Mouse (Mus musculus): Measurements from ENCODE around the gene Tmem86b. TPM values are rescaled to one million over a fixed set of nuclear protein-coding genes. Genes with fewer than 3 reads are reported as not detected.
"Not testable (repeated sequence)": the region's sequence is repeated elsewhere in the genome, so short reads cannot be mapped to it uniquely, and the experiment has no call there.

Tmem86b gene
- total and polyA plus RNA-seq, 3 experiments, result 4.3 to 10.6 (median 5.9) TPM

DNA sequence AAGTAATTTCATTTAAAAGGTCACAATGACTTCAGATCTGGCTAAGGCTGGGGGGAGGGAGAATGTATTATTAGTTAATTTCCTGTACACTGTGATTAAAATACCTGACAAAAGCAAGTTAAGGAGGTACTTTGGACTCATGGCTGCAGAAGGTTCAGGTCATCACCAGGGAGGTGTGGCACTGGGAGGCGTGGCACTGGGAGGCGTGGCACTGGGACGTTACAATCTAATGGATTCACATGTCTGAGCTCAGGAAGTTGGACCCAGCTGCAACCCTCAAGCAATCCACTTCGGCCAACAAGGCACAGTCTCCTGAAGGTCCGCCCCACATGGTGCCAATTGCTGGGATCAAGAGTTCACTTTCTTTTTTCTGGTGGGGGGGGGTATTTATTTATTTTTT lies 23.2 kb downstream of the Tmem86b start:
- peaks cover 22% of the 10 kb centered on the region for H3K27me3 ChIP-seq (replicated peaks)
- TF ChIP-seq GABPA (IDR thresholded peaks at IDR 0.05; ENCODE audit: insufficient replicate concordance, low read depth, low read length), result no peak

DNA sequence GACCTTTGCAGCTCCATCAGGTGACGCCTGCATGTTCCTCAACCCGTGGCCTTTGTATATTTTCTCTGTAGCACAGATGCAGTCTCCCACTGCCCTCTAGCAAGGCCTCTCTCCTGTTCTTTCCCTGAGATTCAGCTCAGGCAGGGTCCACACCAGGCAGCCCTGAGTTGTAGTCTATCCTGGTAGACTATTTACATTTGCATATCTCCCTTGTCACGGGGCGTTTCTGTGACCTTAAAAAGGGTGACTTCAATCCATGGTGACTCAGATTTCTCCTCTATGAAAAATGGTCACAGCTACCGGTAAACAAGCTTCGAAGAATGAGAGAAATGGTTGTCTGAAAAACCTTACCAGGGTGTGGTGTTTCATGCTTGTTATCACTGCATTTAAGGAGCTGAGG lies 27.3 kb downstream of the Tmem86b start, which contains the start of gene Ptprh:
TSS of gene Ptprh (minus strand) at position 169 of the 400 bp plus-strand sequence.
- DNase-seq (ENCODE audit: extremely low read depth), result no peak
- Histone ChIP-seq H3K4me3 (replicated peaks in 1 of 3; ENCODE audit: low read depth in 2 of 3, low read length in 2 of 3, poor library complexity in 1 of 3) (no peak within 1 kb of the TSS), H3K36me3 (replicated peaks in 1 of 2; ENCODE audit: control insufficient read depth in 1 of 2, insufficient read depth in 1 of 2, low read length in 1 of 2) (no peaks in the 10 kb centered on the region), H3K9ac (ENCODE audit: insufficient read depth, low read depth) (no peak within 1 kb of the TSS), H3K27ac (ENCODE audit: insufficient read depth, low read depth) (no peak within 1 kb of the TSS), H3K9me3 (replicated peaks; ENCODE audit: low read length) (peaks cover 2% of the 10 kb centered on the region), H3K4me2 (ENCODE audit: insufficient read depth, low read depth, poor library complexity, severe bottlenecking) (no peak within 1 kb of the TSS), H3K79me2 (replicated peaks; ENCODE audit: control insufficient read depth, extremely low read depth, insufficient read depth, poor library complexity, severe bottlenecking) (no peaks in the 10 kb centered on the region), H3K27me3 (replicated peaks) (peaks cover 8% of the 10 kb centered on the region), H3K4me1 (ENCODE audit: control insufficient read depth in 1 of 2, insufficient read depth in 2 of 2) (0 out of 4 replicates have a peak, but pooled peaks cover 0 to 2% of the 10 kb centered on the region in 2 experiments)
- no peak for TF ChIP-seq SMC3 (IDR thresholded peaks at IDR 0.05; ENCODE audit: low read depth, low read length)
- no peak for TF ChIP-seq MAFK (IDR thresholded peaks at IDR 0.05; ENCODE audit: insufficient replicate concordance, low read length)
- TF ChIP-seq GABPA (IDR thresholded peaks at IDR 0.05; ENCODE audit: insufficient replicate concordance, low read depth, low read length), result no peak
- no peak for TF ChIP-seq USF2 (conservative IDR thresholded peaks at IDR 0.05; ENCODE audit: low read depth, low read length)
- no peak for TF ChIP-seq MAX (IDR thresholded peaks at IDR 0.05; ENCODE audit: low read length)
- no peak for TF ChIP-seq MYC (IDR thresholded peaks at IDR 0.05; ENCODE audit: low read depth, low read length)
- dilution Hi-C loops (cut with MboI; ENCODE audit: extremely low pct_ligation_motif_present, extremely low pct_unique_long_range_greater_than_20kb, low sequenced_read_pairs), result no loop called here
- in situ Hi-C loops (cut with MboI; ENCODE audit: low pct_ligation_motif_present, low pct_unique_long_range_greater_than_20kb, low sequenced_read_pairs), result no loop called here

More for the DNA sequence above, 23.2 kb downstream of the Tmem86b start:
- H3K79me2 ChIP-seq (replicated peaks; ENCODE audit: control insufficient read depth, extremely low read depth, insufficient read depth, poor library complexity, severe bottlenecking), result no peaks in the 10 kb centered on the region
- dilution Hi-C loops (cut with MboI; ENCODE audit: extremely low pct_ligation_motif_present, extremely low pct_unique_long_range_greater_than_20kb, low sequenced_read_pairs), result no loop called here
- no peaks in the 10 kb centered on the region for H3K9me3 ChIP-seq (replicated peaks; ENCODE audit: low read length)
- in situ Hi-C loops (cut with MboI; ENCODE audit: low pct_ligation_motif_present, low pct_unique_long_range_greater_than_20kb, low sequenced_read_pairs), result no loop called here
- no peaks in the 10 kb centered on the region for H3K36me3 ChIP-seq (replicated peaks in 1 of 2; ENCODE audit: control insufficient read depth in 1 of 2, insufficient read depth in 1 of 2, low read length in 1 of 2)
- H3K4me1 ChIP-seq (ENCODE audit: control insufficient read depth in 1 of 2, insufficient read depth in 2 of 2), result 0 out of 4 replicates have a peak, but pooled peaks cover 0 to 2% of the 10 kb centered on the region in 2 experiments
- DNase-seq (ENCODE audit: extremely low read depth), result no peak
- no peak overlapping the region for H3K4me3 ChIP-seq (replicated peaks in 1 of 3; ENCODE audit: low read depth in 2 of 3, low read length in 2 of 3, poor library complexity in 1 of 3)
- no peak overlapping the region for H3K4me2 ChIP-seq (ENCODE audit: insufficient read depth, low read depth, poor library complexity, severe bottlenecking)
- H3K9ac ChIP-seq (ENCODE audit: insufficient read depth, low read depth), result no peak overlapping the region
- no peak overlapping the region for H3K27ac ChIP-seq (ENCODE audit: insufficient read depth, low read depth)

DNA sequence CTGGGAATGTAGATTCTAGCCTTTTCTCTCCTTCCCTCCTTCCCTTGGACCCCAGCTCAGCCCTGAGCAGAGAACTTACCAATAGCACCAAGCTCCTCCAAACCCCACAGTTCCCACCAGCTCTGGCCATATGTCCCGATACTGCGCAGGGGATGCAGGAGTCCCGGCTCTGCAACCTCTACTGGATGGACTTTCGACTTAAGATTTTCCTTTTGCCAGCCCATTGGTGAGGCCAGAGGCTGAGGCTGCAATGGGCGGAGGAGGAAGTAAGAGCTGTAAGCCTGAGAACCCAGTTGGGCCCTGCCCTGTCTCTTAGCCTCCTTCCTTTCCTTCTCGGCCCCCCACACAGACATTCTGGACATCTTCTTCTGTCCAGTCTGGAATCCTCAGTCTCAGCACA lies 28.3 kb downstream of the Tmem86b start:
- dilution Hi-C loops (cut with MboI; ENCODE audit: extremely low pct_ligation_motif_present, extremely low pct_unique_long_range_greater_than_20kb, low sequenced_read_pairs), result no loop called here

DNA sequence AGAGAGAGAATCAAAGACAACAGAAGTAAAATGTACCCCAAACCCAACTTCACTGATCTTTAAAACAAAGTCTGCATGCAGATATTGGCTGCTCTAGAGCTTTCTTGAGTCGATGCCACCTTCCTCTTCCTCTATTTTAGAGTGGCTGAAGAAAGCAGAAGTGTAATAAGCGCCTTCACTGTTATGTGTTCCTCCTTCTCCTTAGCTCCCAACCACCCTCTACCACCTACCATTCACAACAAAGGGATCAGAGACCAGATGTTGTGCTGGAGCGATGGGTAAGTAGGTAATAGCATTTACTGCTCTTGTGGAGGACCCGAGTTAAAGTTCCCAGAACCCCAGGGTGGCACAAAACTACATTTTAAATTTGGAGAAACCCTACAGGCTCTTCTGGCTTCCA lies 34.2 kb downstream of the Tmem86b start:
- H3K27me3 ChIP-seq (replicated peaks); H3K4me2 ChIP-seq (ENCODE audit: insufficient read depth, low read depth, poor library complexity, severe bottlenecking); H3K36me3 ChIP-seq (replicated peaks in 1 of 2; ENCODE audit: control insufficient read depth in 1 of 2, insufficient read depth in 1 of 2, low read length in 1 of 2); H3K9ac ChIP-seq (ENCODE audit: insufficient read depth, low read depth); in situ Hi-C loops (cut with MboI; ENCODE audit: low pct_ligation_motif_present, low pct_unique_long_range_greater_than_20kb, low sequenced_read_pairs); DNase-seq (ENCODE audit: extremely low read depth); H3K9me3 ChIP-seq (replicated peaks; ENCODE audit: low read length); H3K4me3 ChIP-seq (replicated peaks in 1 of 3; ENCODE audit: low read depth in 2 of 3, low read length in 2 of 3, poor library complexity in 1 of 3); H3K79me2 ChIP-seq (replicated peaks; ENCODE audit: control insufficient read depth, extremely low read depth, insufficient read depth, poor library complexity, severe bottlenecking); H3K27ac ChIP-seq (ENCODE audit: insufficient read depth, low read depth); H3K4me1 ChIP-seq (ENCODE audit: control insufficient read depth in 1 of 2, insufficient read depth in 2 of 2); dilution Hi-C loops (cut with MboI; ENCODE audit: extremely low pct_ligation_motif_present, extremely low pct_unique_long_range_greater_than_20kb, low sequenced_read_pairs): not testable (repeated sequence)

More for the DNA sequence above, 28.3 kb downstream of the Tmem86b start:
- no peaks in the 10 kb centered on the region for H3K36me3 ChIP-seq (replicated peaks in 1 of 2; ENCODE audit: control insufficient read depth in 1 of 2, insufficient read depth in 1 of 2, low read length in 1 of 2)
- H3K9me3 ChIP-seq (replicated peaks; ENCODE audit: low read length), result peaks cover 2% of the 10 kb centered on the region
- in situ Hi-C loops (cut with MboI; ENCODE audit: low pct_ligation_motif_present, low pct_unique_long_range_greater_than_20kb, low sequenced_read_pairs), result no loop called here
- 0 out of 4 replicates have a peak, but pooled peaks cover 0 to 2% of the 10 kb centered on the region in 2 experiments for H3K4me1 ChIP-seq (ENCODE audit: control insufficient read depth in 1 of 2, insufficient read depth in 2 of 2)
- DNase-seq (ENCODE audit: extremely low read depth), result no peak
- no peak overlapping the region for H3K4me3 ChIP-seq (replicated peaks in 1 of 3; ENCODE audit: low read depth in 2 of 3, low read length in 2 of 3, poor library complexity in 1 of 3)
- no peak overlapping the region for H3K27ac ChIP-seq (ENCODE audit: insufficient read depth, low read depth)
- H3K4me2 ChIP-seq (ENCODE audit: insufficient read depth, low read depth, poor library complexity, severe bottlenecking), result no peak overlapping the region
- no peaks in the 10 kb centered on the region for H3K79me2 ChIP-seq (replicated peaks; ENCODE audit: control insufficient read depth, extremely low read depth, insufficient read depth, poor library complexity, severe bottlenecking)
- no peak overlapping the region for H3K9ac ChIP-seq (ENCODE audit: insufficient read depth, low read depth)
- no peak for TF ChIP-seq MAFK (IDR thresholded peaks at IDR 0.05; ENCODE audit: insufficient replicate concordance, low read length)
- TF ChIP-seq ETS1 (conservative IDR thresholded peaks at IDR 0.05; ENCODE audit: low read depth, low read length), result no peak
- TF ChIP-seq CTCF (conservative IDR thresholded peaks at IDR 0.05 in 1 of 2, IDR thresholded peaks at IDR 0.05 in 1 of 2; ENCODE audit: low read depth in 2 of 2, low read length in 2 of 2), result no peak
- TF ChIP-seq JUN (IDR thresholded peaks at IDR 0.05; ENCODE audit: insufficient read depth, low read depth, low read length), result no peak
- TF ChIP-seq POLR2AphosphoS2 (IDR thresholded peaks at IDR 0.05; ENCODE audit: low read depth, low read length), result no peak
- TF ChIP-seq RAD21 (IDR thresholded peaks at IDR 0.05; ENCODE audit: low read depth, low read length), result no peak
- TF ChIP-seq MEF2A (IDR thresholded peaks at IDR 0.05; ENCODE audit: borderline replicate concordance, low read depth, low read length), result no peak
- no peak for TF ChIP-seq USF2 (conservative IDR thresholded peaks at IDR 0.05; ENCODE audit: low read depth, low read length)
- no peak for TF ChIP-seq ZKSCAN1 (IDR thresholded peaks at IDR 0.05; ENCODE audit: borderline replicate concordance, low read depth, low read length)
- H3K27me3 ChIP-seq (replicated peaks), result peaks cover 8% of the 10 kb centered on the region

Data from CH12.LX (cell line).